Mouse (Mus musculus): Measurements from ENCODE around the gene Psmd12. TPM values are rescaled to one million over a fixed set of nuclear protein-coding genes. Genes with fewer than 3 reads are reported as not detected.

Psmd12 gene
- total RNA-seq, 1 experiment from 2014 or later: 150 TPM

DNA sequence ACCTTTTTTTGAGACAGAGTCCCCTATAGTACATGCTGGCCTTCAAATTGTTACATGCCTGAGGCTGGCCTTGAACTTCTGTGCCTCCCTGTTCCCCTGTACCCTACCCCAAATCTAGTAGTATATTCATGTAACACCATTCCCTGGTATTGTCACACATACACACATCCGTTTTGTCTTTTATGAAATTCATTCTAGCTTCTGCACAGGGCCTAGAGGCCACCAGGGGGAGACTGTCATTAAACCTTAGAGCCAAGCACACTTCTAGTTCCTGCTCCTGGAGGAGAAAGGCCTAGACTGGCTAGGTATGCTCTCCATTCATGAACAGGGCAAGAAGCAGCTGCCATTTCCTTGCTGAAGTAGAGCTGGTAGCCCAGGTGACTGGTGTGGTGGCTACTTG lies 27.0 kb downstream of the Psmd12 start:
- ATAC-seq (replicated peaks; ENCODE audit: low read depth, poor library complexity, severe bottlenecking): peak; percentile 61

DNA sequence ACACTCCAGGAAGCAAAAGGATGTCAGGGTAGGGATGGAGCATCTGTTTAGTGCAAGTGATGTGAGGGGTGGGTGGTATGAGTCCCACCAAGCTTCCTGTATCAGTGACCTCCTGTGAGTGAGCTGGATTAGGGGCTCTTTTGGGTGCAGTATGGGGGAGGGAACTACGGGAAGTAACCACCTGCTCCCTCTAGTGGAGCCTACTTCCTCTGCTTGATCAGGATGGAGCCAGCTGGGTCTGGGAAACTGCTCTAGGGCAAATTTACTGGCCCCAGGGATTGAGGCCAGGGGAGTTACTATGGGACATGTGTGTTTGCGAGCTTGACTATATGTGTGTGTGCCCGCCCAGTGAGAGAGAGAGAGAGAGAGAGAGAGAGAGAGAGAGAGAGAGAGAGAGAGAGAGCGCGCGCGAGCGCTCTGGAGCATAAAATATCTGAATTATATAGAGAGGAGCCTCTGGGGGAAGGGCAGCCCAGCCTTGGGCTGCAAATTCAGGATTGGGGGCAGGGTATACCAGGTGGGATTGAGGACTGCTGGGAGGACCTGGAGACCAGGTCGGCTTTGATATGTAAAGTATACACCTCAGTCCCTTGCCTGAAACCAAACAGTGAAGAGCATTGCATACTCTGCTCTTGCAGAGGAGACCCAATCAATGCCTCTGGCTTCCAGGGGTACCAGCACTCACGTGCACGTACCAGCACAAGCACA lies 30.5 kb downstream of the Psmd12 start:
- peak; percentile 45 for ATAC-seq (replicated peaks; ENCODE audit: low read depth, poor library complexity, severe bottlenecking)

DNA sequence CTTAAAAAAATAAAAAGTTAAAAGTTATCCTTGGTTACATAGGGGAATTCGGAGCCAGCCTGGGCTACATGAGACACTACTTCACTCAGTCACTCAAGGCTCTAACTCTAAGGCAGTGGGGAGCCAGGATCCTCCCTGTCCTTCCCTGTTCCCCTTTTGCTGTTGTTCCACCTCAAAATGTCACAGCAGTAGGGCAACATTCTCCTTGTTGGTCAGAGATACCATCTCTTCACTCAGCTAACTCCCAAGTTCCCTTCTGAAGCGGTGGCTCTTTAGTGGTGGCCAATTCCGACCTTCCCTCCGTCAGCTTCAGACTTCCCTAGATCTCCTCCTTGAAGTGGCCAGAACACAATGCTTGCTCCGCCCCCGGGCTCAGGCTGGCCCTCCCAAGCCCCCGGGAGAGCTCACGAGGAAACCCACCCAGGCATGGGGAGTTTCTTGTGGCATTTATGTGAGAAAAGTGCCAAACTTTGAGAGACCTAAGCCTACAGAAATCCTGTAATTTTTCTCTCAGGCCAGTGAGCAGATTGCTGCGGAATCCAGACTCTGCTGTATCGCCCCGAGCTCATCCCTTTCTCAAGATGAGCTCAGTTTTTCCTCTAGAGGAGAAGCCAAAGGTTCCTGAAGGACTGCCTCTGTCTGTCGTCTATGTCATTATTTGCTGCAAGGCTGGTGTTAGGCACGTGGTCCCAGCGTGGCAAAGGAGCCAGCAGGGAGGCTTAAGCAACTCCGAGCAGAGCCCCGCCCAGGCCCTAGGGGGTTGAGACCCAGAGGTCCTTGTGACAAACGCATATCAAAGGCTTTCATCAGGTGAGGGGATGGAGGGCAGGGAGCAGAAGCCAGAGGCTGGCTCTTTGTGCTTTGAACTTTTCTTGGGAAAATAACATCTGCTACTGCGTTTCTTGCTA lies 31.3 kb downstream of the Psmd12 start:
- ATAC-seq (replicated peaks; ENCODE audit: low read depth, poor library complexity, severe bottlenecking): peak; percentile 43

DNA sequence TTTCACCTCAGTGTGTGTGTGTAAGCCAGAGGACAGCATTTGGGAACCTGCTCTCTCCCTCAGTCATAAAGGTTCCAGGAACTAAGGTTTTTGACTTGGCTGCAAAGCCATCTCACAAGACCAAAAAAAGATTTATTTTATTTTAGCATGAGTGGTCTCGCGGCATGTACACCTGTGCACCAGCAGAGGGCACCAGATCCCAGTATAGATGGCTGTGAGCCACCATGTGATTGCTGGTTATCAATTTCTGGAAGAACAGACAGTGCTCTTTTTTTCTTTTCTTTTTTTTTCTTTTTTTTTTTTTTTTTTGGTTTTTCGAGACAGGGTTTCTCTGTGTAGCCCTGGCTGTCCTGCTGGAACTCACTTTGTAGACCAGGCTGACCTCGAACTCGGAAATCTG lies 32.7 kb downstream of the Psmd12 start:
- ATAC-seq (replicated peaks; ENCODE audit: low read depth, poor library complexity, severe bottlenecking): peak; percentile 65

- ATAC-seq (replicated peaks; ENCODE audit: low read depth, poor library complexity, severe bottlenecking): no peak
These were observed 33.8 kb downstream of the Psmd12 start for GRCm38 (mm10) chr11:107513047-107513446.

DNA sequence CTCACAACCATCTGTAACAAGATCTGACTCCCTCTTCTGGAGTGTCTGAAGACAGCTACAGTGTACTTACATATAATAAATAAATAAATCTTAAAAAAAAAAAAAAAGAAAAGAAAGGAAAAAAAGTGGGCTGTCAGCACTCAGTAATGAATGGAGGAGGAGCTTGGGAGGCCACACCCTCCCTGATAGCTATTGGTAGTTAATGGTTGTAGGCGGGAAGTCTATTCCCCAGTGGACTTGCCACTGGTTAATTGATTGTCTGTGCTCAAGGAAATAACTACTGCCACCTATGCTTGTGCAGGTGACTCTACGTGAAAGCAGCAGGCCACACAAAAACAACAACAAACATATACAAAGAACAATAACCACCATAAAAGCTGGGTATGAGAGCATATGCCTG lies 37.1 kb downstream of the Psmd12 start:
- ATAC-seq (replicated peaks; ENCODE audit: low read depth, poor library complexity, severe bottlenecking): no peak

- ATAC-seq (replicated peaks; ENCODE audit: low read depth, poor library complexity, severe bottlenecking): no peak
These were observed 39.6 kb downstream of the Psmd12 start for GRCm38 (mm10) chr11:107518645-107519429.

- no peak for ATAC-seq (replicated peaks; ENCODE audit: low read depth, poor library complexity, severe bottlenecking)
These were observed 41.9 kb downstream of the Psmd12 start for GRCm38 (mm10) chr11:107521153-107521552.

- ATAC-seq (replicated peaks; ENCODE audit: low read depth, poor library complexity, severe bottlenecking): no peak
These were observed 45.7 kb downstream of the Psmd12 start for GRCm38 (mm10) chr11:107524966-107525365.

GRCm38 (mm10) chr11:107527632-107528031 lies 48.3 kb downstream of the Psmd12 start:
- no peak for ATAC-seq (replicated peaks; ENCODE audit: low read depth, poor library complexity, severe bottlenecking)

- ATAC-seq (replicated peaks; ENCODE audit: low read depth, poor library complexity, severe bottlenecking): peak; percentile 97
These were observed 50.0 kb downstream of the Psmd12 start for GRCm38 (mm10) chr11:107529320-107529719.

DNA sequence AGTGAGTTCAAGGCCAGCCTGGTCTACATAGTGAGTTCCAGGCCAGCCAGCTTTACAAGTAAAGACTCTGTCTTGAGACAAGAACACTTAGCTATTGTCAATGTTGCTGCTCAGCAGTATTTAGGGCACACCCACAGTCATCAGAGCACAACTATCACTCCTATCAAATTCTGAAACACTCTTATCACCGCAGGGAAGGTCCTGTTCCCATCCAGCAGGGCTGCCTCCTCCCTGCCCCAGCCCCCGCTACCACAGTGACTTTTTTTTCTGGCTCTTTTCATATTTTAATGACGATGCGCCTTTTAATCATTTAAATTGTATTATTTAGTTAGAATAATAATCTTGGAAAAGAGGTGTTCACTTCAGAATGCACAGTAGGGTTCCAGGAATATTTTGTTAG lies 52.2 kb downstream of the Psmd12 start:
- ATAC-seq (replicated peaks; ENCODE audit: low read depth, poor library complexity, severe bottlenecking): no peak

DNA sequence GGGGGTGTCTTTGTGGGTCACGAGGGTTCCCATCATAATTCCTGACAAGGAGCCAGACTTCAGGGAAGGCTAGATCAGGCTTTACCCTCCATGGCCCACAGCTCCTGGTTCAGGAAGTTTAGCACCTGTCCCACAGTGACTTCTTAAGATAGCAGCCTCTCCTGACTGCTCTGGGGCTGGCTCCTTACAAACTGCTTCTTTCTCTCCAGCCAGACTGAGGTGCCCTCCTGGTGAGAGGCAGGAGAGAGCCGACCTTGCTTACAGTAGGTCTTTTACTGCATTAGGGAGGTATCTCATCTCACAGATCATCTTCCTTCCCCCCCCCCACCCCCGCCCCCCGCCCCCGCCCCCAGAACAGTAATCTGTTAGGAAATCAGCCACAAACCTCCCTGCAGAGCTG lies 53.0 kb downstream of the Psmd12 start:
- no peak for ATAC-seq (replicated peaks; ENCODE audit: low read depth, poor library complexity, severe bottlenecking)

- ATAC-seq (replicated peaks; ENCODE audit: low read depth, poor library complexity, severe bottlenecking): no peak
These were observed 59.7 kb downstream of the Psmd12 start for GRCm38 (mm10) chr11:107538994-107539393.

- ATAC-seq (replicated peaks; ENCODE audit: low read depth, poor library complexity, severe bottlenecking): no peak
These were observed 61.1 kb downstream of the Psmd12 start for GRCm38 (mm10) chr11:107540339-107540738.

DNA sequence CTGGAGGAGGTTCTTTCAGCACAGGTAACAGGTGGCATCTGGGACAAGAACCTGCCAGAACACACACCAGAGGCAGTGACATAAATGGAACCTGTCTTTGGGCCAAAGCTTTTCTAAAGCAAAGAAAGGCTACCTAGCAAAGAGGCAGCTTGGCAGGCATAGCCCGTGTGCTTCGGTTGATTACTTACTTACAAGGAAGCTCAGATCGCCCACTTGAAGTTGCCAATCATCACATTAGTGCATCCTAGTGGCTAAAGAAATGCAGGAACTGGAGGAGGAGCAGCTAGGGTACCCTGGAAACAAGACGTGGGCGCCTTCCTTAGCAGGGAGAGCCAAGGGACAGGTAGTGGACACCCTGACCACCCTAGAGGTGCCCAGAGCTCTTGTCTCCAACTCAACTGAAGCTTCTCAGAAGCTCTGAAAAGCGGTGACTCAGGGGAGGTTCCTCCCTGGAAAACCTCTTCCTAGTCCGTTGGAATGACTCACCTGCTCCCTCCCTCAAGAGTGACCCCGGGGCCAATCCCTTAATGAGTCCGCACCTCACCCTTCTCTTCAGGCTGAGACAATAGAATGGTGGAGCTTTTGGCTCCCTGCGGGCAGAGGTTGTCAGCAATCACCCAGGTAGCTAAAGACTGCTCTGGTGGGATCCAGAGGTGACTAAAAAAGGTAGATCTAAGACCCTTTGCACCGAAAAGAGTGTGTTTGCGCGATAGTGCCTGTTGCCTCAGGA lies 66.6 kb downstream of the Psmd12 start:
- ATAC-seq (replicated peaks; ENCODE audit: low read depth, poor library complexity, severe bottlenecking): no peak

GRCm38 (mm10) chr11:107546667-107547301 lies 67.5 kb downstream of the Psmd12 start:
- no peak for ATAC-seq (replicated peaks; ENCODE audit: low read depth, poor library complexity, severe bottlenecking)

DNA sequence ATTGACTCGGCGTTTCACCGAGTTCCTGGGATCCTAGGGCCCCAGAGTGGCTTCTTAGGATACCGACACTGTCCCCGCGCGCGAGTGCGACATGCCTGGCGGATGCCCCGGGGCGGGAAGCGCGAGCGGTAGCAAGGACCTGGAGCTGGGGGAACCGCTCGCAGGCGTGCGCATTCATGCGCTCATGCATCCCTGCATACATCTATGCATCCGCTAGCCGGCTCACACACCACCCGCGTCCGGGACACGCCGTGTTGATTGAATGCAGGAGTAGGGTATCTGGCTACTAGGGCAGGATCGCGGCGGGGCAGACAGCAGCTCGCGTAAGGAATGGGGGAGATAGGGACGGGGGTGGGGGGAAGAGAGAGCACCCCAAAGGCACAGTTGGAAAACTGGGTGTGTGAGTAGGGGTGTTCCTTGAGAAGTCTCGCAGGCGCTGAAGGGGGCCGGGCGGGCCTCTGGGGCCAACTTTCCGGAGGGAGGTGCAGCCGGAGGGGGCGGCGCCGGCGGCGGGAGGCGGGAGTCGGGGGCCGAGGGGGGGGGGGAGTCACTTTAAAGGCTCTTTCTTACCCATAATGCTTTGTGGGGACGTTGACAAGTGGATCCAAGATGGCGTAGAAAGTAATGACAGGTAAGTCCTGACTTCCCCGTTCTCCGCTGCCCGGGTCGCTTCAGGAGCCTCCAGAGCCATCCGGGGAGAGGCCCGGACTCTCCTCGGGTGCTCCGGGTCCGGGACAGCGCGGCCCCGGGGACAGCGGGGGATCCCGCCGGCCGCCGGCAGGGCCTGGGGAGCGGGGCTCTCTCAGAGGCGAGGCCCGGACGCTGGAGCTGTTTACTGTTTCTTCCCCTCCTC lies 68.3 kb downstream of the Psmd12 start, which contains the start of gene Helz:
TSS of gene Helz (plus strand) at position 580 of the 853 bp plus-strand sequence.
- ATAC-seq (replicated peaks; ENCODE audit: low read depth, poor library complexity, severe bottlenecking): peak; percentile 68

All from common myeloid progenitor, adult 5-6 weeks (primary cell).